Mouse (Mus musculus): Measurements from ENCODE around the gene Vmn1r174. TPM values are rescaled to one million over a fixed set of nuclear protein-coding genes. Genes with fewer than 3 reads are reported as not detected.
"Not testable (repeated sequence)": the region's sequence is repeated elsewhere in the genome, so short reads cannot be mapped to it uniquely, and the experiment has no call there.

Gene Vmn1r174
- not detected in 2 replicates for polyA plus RNA-seq (2016; fragmentation: Nextera tagmentation; extraction: Ambion mirVana)

DNA sequence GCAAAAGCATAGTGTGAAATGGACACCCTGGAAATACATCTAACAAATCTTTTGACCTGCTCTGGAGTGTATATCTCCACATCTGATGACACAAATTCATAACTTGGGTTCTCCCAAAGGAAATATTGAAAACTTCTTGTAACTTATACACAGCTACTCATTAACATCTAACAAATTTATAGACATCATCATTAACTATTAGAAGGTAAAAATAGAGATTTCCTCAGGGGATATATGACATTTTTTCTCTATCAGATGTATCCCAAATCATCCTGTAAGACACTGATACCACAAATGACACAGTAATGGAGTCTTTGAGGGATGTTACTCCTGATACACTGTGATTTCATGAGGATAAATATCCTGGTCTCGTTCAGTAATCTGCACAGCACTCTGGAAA, at the start of gene Vmn1r174:
Vmn1r174 (plus strand) TSS at position 301 of the 400 bp plus-strand sequence.
- not testable (repeated sequence) for H3K9me3 ChIP-seq; H3K4me1 ChIP-seq; H3K36me3 ChIP-seq; H3K4me2 ChIP-seq (replicated peaks); H3K27ac ChIP-seq (replicated peaks); H3K4me3 ChIP-seq; ATAC-seq (ENCODE audit: low FRiP score, low read depth); H3K27me3 ChIP-seq; H3K9ac ChIP-seq (replicated peaks)
- 45% methylated on average over 1 of the region's 1 CpGs for WGBS

DNA sequence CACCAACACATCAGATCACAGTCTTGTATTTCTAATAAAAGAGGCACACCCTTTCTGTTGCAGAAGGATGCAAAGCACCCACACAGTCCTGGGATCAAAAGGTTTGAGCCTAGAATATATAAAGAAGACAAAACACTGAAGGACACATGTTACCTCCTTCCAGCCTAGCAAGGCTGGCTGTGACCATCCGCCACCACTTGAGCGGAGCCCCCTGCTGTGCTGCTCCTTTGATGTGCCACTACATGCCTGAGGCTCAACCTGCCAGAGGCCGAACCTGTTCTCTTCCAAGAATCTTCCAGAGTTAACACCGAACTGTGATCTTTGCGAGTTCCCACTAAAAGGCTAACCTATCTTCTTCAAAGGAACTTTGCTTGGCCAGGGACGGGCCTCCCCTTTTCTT, 32.5 kb downstream of the Vmn1r174 start:
- H3K27me3 ChIP-seq: no peaks in the 10 kb centered on the region
- H3K36me3 ChIP-seq: no peaks in the 10 kb centered on the region
- no peak for ATAC-seq (ENCODE audit: low FRiP score, low read depth)
- H3K4me1 ChIP-seq: no peaks in the 10 kb centered on the region
- 83% methylated on average over 6 of the region's 6 CpGs for WGBS
- H3K27ac ChIP-seq (replicated peaks): no peak overlapping the region
- H3K4me2 ChIP-seq (replicated peaks): no peak overlapping the region
- no peak overlapping the region for H3K9ac ChIP-seq (replicated peaks)
- H3K4me3 ChIP-seq: no peak overlapping the region
- peaks cover 51% of the 10 kb centered on the region for H3K9me3 ChIP-seq

DNA sequence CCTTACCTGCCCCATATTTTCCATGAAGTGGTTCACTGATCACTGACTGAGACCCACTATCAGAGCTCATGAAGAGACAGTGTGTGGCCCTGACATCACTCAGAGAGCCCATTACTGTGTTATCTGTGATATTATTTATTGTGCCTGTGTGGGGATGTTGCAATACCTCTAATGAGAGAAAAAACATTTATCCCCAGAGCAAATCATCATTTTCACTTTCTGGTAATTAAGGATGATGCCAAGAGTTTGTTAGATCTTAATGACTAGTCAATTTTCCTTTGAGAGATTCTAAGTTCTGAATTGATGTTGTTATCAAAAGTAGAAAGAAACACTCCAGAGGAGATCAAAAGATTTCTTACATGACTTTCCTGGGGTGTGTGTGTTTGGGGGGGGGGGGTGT, 58.5 kb downstream of the Vmn1r174 start, which contains the start of gene Vmn1r175:
Vmn1r175 (minus strand) TSS at position 101 of the 400 bp plus-strand sequence.
- not testable (repeated sequence) for ATAC-seq (ENCODE audit: low FRiP score, low read depth); H3K4me3 ChIP-seq; H3K4me2 ChIP-seq (replicated peaks); H3K4me1 ChIP-seq; H3K27ac ChIP-seq (replicated peaks); H3K9ac ChIP-seq (replicated peaks); H3K27me3 ChIP-seq; H3K36me3 ChIP-seq
- H3K9me3 ChIP-seq: peaks cover 17% of the 10 kb centered on the region

Other genes with a start within 250 kb of the Vmn1r174 start
- not detected in 2 replicates for gene Vmn1r167, start 245.1 kb upstream of the Vmn1r174 start, polyA plus RNA-seq (2016; fragmentation: Nextera tagmentation; extraction: Ambion mirVana)
- gene Vmn1r168, start 212.5 kb upstream of the Vmn1r174 start, polyA plus RNA-seq (2016; fragmentation: Nextera tagmentation; extraction: Ambion mirVana): not detected in 2 replicates
- gene Vmn1r169, start 176.7 kb upstream of the Vmn1r174 start, polyA plus RNA-seq (2016; fragmentation: Nextera tagmentation; extraction: Ambion mirVana): not detected in 2 replicates
- gene Vmn1r170, start 146.1 kb upstream of the Vmn1r174 start, polyA plus RNA-seq (2016; fragmentation: Nextera tagmentation; extraction: Ambion mirVana): not detected in 2 replicates
- gene Vmn1r171, start 121.5 kb upstream of the Vmn1r174 start, polyA plus RNA-seq (2016; fragmentation: Nextera tagmentation; extraction: Ambion mirVana): not detected in 2 replicates
- not detected in 2 replicates for gene Vmn1r172, start 94.0 kb upstream of the Vmn1r174 start, polyA plus RNA-seq (2016; fragmentation: Nextera tagmentation; extraction: Ambion mirVana)
- gene Vmn1r173, start 51.6 kb upstream of the Vmn1r174 start, polyA plus RNA-seq (2016; fragmentation: Nextera tagmentation; extraction: Ambion mirVana): not detected in 2 replicates
- gene Vmn1r175, start 58.4 kb downstream of the Vmn1r174 start, polyA plus RNA-seq (2016; fragmentation: Nextera tagmentation; extraction: Ambion mirVana): not detected in 2 replicates
- not detected in 2 replicates for gene Vmn1r176, start 85.1 kb downstream of the Vmn1r174 start, polyA plus RNA-seq (2016; fragmentation: Nextera tagmentation; extraction: Ambion mirVana)
- not detected in 2 replicates for gene Vmn1r177, start 114.2 kb downstream of the Vmn1r174 start, polyA plus RNA-seq (2016; fragmentation: Nextera tagmentation; extraction: Ambion mirVana)
- gene Vmn1r178, start 139.7 kb downstream of the Vmn1r174 start, polyA plus RNA-seq (2016; fragmentation: Nextera tagmentation; extraction: Ambion mirVana): not detected in 2 replicates
- gene Vmn1r179, start 174.7 kb downstream of the Vmn1r174 start, polyA plus RNA-seq (2016; fragmentation: Nextera tagmentation; extraction: Ambion mirVana): not detected in 2 replicates
- not detected in 2 replicates for gene Vmn1r180, start 198.4 kb downstream of the Vmn1r174 start, polyA plus RNA-seq (2016; fragmentation: Nextera tagmentation; extraction: Ambion mirVana)
- not detected in 2 replicates for gene Vmn1r181, start 222.3 kb downstream of the Vmn1r174 start, polyA plus RNA-seq (2016; fragmentation: Nextera tagmentation; extraction: Ambion mirVana)
- not detected in 2 replicates for gene V1rd19, start 249.4 kb downstream of the Vmn1r174 start, polyA plus RNA-seq (2016; fragmentation: Nextera tagmentation; extraction: Ambion mirVana)

All from midbrain, embryonic 12.5 days (tissue).